Mouse (Mus musculus) erythroblast, adult 5-6 weeks (primary cell): Measurements from ENCODE around the gene Prkar1b. TPM values are rescaled to one million over a fixed set of nuclear protein-coding genes. Genes with fewer than 3 reads are reported as not detected.

ENCODE experiments used
- ATAC-seq: replicated peaks from 2 replicates; pipeline ENCODE4 v1.8.0; 2016; ENCODE audit warnings: moderate number of reproducible peaks, mild to moderate bottlenecking, moderate TSS enrichment, inconsistent platforms; ENCODE audit not compliant: poor library complexity, low FRiP score, severe bottlenecking
- total RNA-seq, 2 experiments: library from RNA; stranded (forward) in 1 of 2; stranded (reverse) in 1 of 2; fragments of 150-400 nt in 1 of 2; fragments of 200-764, 138-1000 nt in 1 of 2; gene quantifications; 2 replicates each; pipeline versions ENCODE4 v1.2.3 to v1.2.4; 2015 to 2017; ENCODE audit warnings: low replicate concordance in 2 of 2

Prkar1b gene
- 1.0 TPM in 1 of 2 replicates, not detected in the other for total RNA-seq (2015; ENCODE audit: low replicate concordance)
- not detected in 2 replicates for total RNA-seq (2017; ENCODE audit: low replicate concordance)

DNA sequence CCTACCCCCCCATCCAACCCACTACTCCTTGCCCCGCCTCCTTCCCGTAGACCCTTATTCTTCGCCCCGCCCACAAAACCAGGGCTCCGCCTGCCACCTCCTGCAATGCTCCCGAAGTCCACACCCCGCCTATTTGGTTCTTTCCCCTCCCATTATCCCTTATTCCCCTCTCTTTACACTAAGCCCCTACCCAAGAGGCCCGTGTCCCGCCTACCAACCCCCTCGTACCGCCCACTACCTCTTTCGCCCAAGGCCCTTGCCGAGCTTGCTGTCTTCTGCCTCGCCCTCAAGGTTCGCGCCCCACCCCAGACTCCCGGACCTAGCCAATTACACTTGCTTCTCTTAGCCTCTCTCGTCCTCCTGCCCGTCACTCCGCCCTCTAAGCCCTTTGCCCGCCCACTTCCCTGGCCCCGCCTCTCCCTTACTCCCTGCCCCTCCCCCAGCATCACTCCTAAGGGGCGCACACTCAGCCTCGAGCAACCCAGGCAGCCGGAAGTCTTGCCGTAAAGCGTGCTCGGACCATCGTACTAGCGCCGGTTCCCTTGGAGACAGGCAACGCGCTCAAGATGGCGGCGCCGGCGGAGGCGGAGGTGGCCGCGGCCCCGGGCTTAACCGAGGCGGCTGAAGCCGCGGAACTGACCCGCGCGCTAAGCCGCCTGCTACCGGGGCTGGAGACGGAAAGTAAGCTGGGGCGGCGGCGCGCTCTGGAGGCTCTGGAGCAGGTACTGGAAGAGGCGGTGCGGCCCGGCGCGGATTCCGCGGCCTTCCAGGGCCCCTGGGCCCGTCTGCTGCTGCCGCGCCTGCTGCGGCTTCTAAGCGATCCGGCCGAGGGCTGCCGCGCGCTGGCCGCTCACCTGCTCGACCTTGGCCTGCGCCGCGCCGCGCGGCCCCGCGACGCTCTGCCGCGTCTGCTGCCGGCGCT lies at the start of gene Prkar1b, which contains the start of gene Dnaaf5:
Gene Prkar1b (minus strand): TSS at position 321 of the 922 bp plus-strand sequence.
Gene Dnaaf5 (plus strand): TSS at position 543 of the 922 bp plus-strand sequence.
- ATAC-seq, result peak; percentile 95

DNA sequence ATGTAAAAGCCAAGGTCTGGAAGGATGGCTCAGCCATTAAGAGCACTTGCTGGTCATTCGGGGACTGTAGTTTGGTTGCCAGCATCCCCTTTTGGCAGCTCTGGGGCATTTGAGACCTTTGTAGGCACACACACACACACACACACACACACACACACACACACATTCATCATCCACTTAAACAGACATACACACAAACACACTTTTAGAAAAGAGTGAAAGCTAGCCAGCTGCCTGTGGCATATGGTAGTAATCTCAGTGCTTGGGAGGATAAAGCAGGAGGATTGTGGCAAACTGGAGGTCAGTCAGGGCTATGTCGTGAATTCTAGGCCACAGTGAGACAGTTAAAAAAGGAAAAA lies 49.8 kb upstream of the Prkar1b start:
- no peak for ATAC-seq

DNA sequence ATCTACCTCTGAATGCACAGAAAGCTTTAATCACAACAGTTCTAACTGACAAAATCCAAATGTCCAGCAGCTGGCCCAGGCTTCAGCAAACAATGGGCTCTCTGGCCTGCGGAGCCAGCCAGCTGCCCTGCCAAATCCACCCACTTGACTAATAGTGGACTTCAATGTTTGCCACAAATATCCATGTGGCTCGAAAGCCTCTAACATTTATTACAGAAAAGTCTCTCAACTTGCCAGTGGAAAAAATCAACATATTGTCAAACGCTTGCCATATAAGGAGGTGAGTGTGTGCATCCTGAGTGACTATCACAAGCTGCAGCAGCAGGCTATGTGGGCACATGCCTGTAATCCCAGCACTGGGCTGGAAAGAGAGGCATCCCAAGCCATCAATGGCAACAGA lies 49.0 kb upstream of the Prkar1b start:
- no peak for ATAC-seq

DNA sequence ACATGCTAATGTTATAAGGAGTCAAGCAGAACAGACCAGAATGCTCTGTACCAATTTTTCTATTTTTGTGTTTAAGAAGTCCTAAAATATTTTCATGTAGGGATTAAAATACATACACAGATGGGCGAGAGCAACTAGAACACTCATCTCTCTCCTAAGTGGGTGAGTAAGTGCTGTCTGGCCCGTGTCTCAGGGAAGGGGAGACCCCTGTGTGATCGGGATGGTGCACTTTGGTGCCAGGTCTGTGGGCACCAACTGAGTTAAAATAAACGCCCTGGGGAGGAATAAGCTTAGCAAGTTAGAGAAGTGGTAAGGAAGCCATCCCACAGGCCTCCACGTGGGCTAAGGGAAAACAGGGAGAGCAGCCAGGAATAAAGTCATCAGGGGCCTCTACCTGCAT lies 41.2 kb upstream of the Prkar1b start:
- ATAC-seq, result no peak

DNA sequence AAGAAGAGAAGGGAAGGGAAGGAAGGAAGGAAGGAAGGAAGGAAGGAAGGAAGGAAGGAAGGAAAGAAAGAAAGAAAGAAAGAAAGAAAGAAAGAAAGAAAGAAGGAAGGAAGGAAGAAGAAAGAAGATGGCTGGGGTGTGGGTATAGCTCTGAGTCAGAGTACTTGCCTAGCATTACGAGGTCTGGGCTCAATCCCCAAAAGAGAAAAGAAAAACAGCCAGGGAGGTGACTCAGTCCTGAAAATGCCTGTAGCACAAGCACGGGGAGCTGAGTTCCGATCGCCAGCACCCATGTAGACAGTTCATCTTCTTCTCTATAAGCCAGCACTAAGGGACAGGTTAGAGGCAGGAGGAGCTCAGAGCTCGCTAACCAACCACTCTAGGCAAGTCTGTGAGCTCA lies 39.9 kb upstream of the Prkar1b start:
- no peak for ATAC-seq

DNA sequence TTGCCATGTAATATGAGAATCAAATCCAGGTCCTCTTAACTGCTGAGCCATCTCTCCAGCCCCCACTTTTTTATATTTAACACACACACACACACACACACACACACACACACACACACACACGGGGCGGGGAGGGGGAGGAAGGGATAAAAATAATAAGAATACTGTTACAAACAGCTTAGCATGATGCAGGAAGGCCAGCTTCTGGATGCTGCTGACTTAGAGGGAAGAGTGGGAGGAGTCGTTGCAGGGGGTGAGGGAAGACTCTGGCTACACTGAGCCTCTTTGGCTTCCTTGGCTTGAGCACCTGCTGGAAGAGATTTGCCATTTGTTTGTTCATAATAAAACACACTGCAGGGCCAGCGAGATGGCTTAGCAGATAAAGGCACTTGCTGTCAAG lies 35.1 kb upstream of the Prkar1b start:
- no peak for ATAC-seq

DNA sequence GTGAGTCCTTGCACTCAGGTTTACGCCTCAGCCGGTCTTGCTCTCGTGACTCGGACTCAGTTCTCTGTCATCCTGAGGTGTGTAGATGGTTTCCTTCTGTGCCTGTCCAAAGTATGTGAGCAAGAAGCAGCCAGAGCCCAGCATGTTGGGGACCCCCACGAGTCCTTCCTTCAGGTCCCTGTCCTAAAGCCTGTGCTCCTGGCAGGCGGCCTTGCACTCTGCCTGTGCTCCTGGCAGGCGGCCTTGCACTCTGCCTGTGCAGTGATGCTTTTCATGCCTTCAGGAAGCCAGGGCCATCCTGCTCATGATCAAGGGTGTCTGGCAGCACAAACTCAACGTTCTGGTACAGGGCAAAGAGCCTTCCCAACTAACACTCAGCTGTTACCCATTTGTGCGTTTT lies 33.8 kb upstream of the Prkar1b start:
- ATAC-seq, result no peak

DNA sequence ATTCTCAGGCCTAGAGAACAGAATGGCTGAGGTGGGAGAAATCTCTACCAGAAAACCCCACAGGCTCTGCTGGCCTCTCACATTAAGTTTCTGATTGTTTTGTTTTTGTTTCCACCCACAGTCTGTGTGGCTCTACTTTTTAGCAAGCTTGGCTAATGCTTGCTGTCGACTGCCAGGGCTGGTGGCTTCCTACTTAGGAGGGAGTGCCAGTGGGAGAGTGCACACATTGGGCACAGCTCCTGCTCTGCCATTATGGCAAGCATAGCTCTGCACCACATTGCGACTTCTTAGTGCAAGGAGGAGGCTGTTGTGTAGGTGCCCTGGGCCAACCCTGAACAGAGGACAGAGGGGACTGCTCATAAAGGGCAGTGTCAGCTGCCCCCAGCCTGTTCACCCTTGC lies 33.3 kb upstream of the Prkar1b start:
- ATAC-seq, result no peak

DNA sequence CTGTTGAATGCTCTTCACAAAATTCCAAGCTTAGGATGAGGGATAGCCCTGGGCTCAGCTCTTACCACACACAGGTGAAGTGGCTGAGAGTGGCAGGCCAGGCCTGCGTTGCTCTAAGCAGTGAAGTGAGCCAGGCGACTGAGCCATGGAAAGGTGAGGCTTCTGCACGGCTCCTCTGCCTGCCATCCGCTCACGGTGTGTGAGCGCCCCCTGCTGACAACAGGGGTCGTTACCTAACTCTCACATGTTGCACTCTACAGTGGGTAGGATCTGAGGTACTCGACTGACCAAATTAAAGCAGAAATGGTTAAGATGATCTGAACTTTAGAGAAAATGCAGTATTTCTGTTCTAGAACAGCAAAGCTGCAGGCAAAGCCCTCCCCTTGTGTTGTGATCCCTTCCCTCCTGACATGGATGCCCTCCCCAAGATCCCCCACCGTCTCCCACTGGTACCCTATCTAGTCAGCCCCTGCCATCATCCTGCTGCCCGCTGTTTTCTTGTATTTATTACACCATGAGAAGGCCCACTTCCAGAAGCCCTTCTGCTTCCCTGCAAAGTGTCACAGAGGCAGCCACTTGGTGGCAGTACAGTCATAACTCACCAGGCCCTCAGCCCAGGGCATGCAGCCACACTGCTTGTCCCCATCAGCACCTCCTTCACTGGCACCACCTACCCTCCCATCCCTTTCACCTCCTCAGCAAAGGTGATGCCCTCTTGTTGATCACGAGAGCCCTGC lies 29.3 kb upstream of the Prkar1b start:
- peak; percentile 88 for ATAC-seq

DNA sequence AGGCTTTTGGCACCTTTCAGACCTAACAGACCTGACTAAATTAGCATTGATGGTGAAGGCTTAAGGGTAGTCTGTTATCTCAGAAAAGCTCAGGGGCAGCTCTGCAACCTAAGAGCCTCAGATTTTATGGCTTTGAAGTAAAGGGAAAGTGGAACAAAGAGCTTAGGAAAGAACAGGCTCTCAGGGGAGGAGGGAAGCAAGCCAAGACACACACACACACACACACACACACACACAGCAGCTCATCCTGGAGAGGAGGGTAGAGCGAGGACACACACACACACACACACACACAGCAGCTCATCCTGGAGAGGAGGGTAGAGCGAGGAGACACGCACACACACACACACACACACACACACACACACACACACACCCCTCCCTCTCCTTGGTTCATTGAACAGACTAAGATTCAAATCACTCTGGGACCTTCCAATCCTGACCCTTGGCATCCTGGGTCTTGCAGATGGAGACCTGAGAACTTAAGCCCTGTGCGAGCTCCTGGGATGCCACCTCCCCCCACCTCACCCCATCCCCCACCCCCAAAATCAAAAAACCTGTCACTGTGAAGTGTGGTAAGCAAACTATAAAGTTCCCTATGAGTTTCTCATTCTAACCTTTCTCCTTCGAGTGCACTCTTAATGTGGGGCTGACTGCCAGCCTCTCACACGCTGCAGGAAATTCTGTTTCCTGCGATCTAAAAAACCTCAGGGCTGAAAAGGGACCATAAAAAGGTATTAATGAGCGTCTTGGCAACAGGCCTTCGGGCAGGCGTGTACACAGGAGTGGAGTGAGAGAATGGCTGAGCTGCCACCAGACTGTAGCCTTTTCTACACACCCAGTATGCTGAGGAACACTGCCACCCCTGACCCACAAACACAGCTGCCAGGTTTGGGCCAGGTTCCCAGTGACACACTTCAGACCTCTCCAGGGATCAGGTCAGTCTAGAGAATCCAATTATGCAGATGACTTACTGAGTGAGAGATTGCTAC lies 25.1 kb upstream of the Prkar1b start:
- no peak for ATAC-seq

DNA sequence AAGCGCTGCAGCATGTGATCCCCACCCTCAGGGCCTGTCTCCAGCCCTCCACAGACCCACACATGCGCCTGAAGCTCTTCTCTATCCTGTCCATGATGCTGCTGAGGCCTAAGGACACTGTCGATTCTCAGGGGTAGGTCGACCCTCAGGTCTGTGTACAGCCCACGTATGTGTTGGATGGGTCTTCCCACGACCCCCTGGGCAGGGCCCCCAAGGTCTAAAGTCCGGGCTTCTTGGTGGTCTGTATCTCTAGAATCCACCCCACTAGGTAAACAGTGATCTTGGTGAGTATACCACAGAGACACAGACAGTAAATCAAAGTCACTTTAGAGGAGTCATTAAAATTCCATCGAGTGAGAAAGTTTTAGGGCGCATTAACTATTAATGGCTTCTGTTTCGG lies 24.3 kb upstream of the Prkar1b start:
- no peak for ATAC-seq

DNA sequence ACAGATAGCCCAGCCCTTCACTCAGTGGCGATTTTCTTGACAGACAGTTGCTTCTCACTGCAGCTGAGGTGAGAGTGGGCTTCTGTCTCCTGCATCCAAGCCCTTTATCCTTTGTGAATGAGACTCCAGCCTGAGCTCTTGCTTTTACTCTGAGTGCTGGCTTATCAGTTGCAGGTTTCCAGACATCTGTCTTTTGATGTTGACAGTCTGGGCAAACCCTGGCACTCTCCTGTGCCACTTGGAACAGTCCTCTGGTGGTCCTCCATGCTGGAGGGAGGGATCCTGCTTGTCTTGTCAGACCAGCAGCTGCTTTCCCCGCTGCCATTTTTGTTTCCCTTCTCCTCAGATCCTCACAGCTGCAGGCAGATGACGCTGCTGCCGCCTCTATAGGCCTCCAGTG lies 22.1 kb upstream of the Prkar1b start:
- ATAC-seq, result no peak

DNA sequence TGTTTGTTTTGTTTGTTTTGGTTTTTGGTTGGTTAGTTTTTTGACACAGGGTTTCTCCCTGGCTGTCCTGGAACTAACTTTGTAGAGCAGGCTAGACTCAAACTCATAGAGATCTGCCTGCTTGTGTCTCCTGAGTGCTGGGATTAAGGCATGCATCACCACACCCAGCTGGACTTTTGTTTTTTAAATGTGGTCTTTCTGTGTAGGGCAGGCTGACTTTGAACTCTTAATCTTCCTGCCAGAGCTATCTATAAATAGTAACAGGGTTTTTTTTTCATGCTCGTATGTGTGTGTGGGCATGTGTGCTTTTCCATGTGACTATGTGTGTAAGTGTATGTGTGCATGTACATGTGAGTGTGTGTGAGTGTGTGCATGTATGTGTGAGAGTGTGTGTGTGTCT lies 17.7 kb upstream of the Prkar1b start:
- no peak for ATAC-seq

DNA sequence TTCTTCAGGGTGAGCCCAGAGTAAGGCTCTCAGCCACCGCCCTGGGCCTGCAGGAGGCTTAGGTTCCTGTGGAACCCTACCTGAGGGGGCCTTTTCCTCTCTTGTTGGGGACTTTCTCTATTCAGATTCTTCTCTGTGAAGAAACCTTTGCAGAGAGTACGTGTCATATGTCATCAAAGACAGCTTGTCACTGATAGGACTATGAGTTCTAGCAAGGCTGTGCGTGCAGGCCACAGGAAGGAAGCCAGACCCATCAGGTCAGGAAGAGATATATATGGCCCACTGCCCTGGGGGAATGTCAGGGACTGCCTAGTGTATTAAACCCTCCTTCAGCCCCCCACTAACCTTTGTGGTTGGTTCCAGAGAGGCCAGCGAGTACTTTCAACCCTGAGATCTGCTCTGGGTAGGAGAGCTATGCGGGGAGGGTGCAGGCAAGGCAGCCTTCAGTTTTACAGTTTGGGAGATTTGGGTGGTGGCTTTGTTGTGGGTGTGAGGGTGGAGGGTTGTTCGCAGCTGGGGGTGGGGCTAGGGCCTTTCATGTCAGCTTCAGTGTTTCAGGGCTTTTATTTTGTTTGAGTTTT lies 17.1 kb upstream of the Prkar1b start:
- ATAC-seq, result no peak

DNA sequence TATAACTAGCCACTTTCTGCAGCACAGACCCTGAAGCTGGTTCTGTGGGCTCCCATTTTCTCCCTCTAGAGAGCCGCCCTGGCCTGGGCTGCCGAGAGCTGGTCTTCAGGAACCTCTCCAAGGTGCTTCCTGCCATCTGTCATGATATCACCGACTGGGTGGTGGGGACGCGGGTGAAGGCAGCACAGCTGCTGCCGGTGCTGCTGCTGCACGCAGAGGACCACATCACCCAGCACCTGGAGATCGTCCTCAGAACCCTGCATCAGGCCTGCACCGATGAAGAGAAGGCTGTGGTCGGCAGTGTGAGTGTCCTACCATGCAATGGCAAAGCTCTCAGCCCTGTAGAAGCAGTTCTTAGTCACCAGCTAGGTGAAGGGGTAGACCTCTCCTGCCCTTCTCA lies 11.8 kb upstream of the Prkar1b start:
- ATAC-seq, result no peak

DNA sequence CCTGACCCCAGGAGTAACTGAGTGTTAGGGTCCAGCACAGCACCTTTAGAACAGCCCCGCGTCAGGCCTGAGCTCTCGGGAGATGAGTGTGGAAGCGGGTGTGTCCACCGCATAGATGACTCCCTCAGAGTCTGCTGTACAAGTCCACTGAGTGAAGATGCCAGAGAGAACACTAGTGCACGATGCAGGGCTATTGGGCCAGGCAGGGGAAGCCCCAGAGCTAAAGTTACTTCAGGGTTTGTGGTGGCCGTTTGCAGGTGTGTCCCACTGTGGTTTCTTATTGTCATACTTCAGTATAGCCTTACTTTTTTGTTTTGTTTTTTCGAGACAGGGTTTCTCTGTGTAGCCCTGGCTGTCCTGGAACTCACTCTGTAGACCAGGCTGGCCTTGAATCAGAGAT lies 11.1 kb upstream of the Prkar1b start:
- no peak for ATAC-seq

DNA sequence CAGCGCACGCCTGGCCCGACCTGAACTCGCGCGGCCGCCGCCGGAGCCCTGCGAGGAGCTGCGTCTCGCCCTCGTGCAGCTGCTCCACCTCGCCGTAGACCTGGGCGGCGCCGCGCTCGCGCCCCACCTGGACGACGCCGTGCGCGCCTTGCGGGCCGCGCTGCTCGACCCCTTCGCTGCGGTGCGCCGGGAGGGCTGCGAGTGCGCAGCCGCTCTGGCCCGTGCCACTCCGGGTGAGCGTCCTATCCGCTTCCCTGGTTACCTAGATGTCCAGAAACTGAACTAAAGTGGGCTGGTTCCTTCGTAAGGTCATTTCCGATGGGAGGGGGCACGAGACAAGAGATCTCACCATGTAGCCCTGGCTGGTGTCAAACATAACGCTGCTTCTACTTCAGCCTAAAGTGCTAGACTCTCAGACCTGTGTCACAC lies 816 bp upstream of the Prkar1b start:
- no peak; the same call in 1 of the 2 replicates for ATAC-seq

DNA sequence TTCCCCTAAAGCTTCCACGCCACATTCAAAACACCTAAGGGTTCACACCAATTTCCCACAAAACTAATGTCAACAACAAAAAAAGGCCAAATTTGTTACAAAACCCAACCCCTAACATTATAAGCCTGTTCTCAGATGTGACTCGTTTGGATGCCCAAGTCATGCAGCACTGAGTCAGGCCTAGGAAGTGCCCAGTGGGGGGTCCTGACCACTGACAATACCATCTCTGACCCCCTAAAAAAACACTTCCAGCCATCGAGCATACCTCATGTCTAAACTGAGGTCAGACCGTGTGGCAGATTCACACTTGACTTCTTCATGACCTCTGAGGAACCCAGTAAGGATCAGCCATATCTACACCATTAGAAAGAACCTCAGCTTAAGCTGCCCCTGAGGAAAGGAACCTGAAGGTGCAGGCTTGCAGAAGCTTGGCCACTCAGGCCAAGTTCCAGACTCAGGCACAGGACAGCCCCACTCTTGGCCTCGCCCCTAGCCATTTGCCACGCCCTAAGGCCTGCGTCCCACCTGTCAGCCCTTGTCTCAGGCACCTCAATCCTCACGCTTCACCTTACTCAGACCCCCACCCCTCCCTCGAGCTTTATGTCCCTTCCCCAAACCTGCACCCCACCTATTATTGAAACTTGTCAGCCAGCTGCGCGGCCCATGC lies 662 bp downstream of the Prkar1b start:
- 0 out of 2 replicates have a peak, but pooled peaks have one; percentile 8 for ATAC-seq
